Mouse (Mus musculus) lung, postnatal 0 days (tissue): ENCODE data around the gene Mrpl14. TPM values are rescaled to one million over a fixed set of nuclear protein-coding genes. Genes with fewer than 3 reads are reported as not detected.

ENCODE experiments used
- ATAC-seq: fragments of 200-750 bp; cut with Nextera tagmentation; 2 replicates; pipeline ENCODE4 v1.8.0; 2017; ENCODE audit warnings: moderate library complexity
- DNase-seq: peaks from one replicate; pipeline ENCODE4 v3.0.0-alpha.2; 2016; ENCODE audit warnings: low spot score
- H3K27ac ChIP-seq: fragments of 300-500 bp; sonication (generic); 2 replicates; pipeline ENCODE4 v1.5.1; 2014; ENCODE audit warnings: antibody characterized with exemption, mild to moderate bottlenecking, low read length, mixed read lengths
- H3K27me3 ChIP-seq: fragments of 300-500 bp; sonication (generic); replicated peaks from 2 replicates; pipeline ENCODE4 v1.6.1; 2014; ENCODE audit warnings: low read length, mixed read lengths; ENCODE audit not compliant: insufficient read depth
- H3K36me3 ChIP-seq: fragments of 300-500 bp; sonication (generic); 2 replicates; pipeline ENCODE4 v1.6.1; 2014; ENCODE audit warnings: low read length, mixed read lengths; ENCODE audit not compliant: insufficient read depth
- H3K4me1 ChIP-seq: fragments of 300-500 bp; sonication (generic); 2 replicates; pipeline ENCODE4 v1.6.1; 2014; ENCODE audit warnings: antibody characterized with exemption, low read depth, low read length, mixed read lengths; ENCODE audit not compliant: insufficient read depth
- H3K4me2 ChIP-seq: fragments of 300-500 bp; sonication (generic); replicated peaks from 2 replicates; pipeline ENCODE4 v1.6.1; 2014; ENCODE audit warnings: low read depth, mild to moderate bottlenecking, low read length, moderate library complexity, mixed read lengths
- H3K4me3 ChIP-seq: fragments of 300-500 bp; sonication (generic); 2 replicates; pipeline ENCODE4 v1.5.1; 2014; ENCODE audit warnings: low read depth, low read length
- H3K9ac ChIP-seq: fragments of 300-500 bp; sonication (generic); replicated peaks from 2 replicates; pipeline ENCODE4 v1.6.1; 2014; ENCODE audit warnings: low read depth, mild to moderate bottlenecking
- H3K9me3 ChIP-seq: fragments of 300-500 bp; sonication (generic); 2 replicates; pipeline ENCODE4 v1.6.1; 2016; ENCODE audit warnings: low read length, mixed read lengths
- CTCF ChIP-seq: IDR thresholded peaks from 2 replicates; pipeline ENCODE4 v1.5.1; 2016; ENCODE audit warnings: antibody characterized with exemption, mild to moderate bottlenecking
- EP300 ChIP-seq: IDR thresholded peaks from 2 replicates; pipeline ENCODE4 v1.6.1; 2016; ENCODE audit warnings: antibody characterized with exemption, mild to moderate bottlenecking, control low read depth
- WGBS: fragments of 180-500 bp; shearing (Covaris S2); extraction: QIAGEN DNeasy Blood & Tissue Kit; methylation state at CpG from one replicate; pipeline ENCODE4 v1.1.7; 2014; 5-methylcytosine and 5-hydroxymethylcytosine counted together
- polyA plus RNA-seq: library from polyadenylated mRNA; unstranded; fragments of >200 nt; fragmentation: Nextera tagmentation; extraction: Ambion mirVana; gene quantifications from 2 replicates; pipeline ENCODE4 v1.2.1, GENCODE M21; 2015

Mrpl14 gene
- polyA plus RNA-seq, 1 experiment from 2014 or later = 234 TPM

DNA sequence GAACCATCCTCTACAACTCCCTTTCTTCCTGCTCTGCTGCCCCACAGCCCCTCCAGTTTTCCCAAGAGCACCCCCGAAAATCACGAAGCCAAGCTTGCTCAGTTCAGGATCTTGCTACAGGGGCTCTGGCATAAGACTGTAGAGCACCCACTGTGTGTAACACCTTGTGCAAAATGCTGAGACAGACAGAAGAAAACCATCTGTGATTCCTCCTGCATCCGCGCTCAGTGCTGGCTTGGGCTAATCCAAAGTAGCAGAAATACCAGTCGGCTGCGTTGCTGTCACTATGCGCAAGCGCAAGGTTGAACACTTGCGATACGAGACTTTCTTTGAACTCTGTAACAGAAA, 38.4 kb downstream of the Mrpl14 start:
- 0 out of 2 replicates have a peak overlapping the region, but pooled peaks have one; percentile 75 for H3K4me2 ChIP-seq
- TF ChIP-seq CTCF = no peak
- no peaks in the 10 kb centered on the region for H3K27me3 ChIP-seq
- H3K27ac ChIP-seq = no peak overlapping the region
- no peaks in the 10 kb centered on the region for H3K36me3 ChIP-seq
- 85% methylated on average over 10 of the region's 10 CpGs for WGBS
- H3K4me1 ChIP-seq = peaks cover 3% of the 10 kb centered on the region; the same call in 1 of the 2 replicates
- ATAC-seq = no peak
- H3K9ac ChIP-seq = no peak overlapping the region
- no peaks in the 10 kb centered on the region for H3K9me3 ChIP-seq
- no peak for DNase-seq
- no peak overlapping the region for H3K4me3 ChIP-seq

DNA sequence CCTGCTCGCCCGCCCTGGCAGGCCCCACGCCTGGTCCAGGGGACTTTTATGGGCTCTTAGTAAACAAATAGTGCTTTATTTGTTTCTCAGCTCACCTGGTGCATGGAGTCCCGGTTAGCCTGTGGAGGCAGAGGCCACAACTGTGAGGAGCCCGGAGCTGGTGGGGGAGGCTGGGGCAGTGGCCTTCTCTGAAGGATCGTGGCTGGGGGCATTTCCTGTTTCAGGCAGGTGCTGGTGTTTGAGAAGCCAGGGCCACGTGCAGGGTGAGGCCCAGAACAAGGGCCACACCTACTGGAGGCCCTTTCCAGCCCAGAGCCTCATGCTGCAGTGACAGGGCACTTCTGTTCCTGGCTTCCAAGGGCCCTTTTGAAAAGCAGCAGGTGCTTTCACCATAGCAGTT, 40.1 kb downstream of the Mrpl14 start:
- DNase-seq = peak; percentile 82

DNA sequence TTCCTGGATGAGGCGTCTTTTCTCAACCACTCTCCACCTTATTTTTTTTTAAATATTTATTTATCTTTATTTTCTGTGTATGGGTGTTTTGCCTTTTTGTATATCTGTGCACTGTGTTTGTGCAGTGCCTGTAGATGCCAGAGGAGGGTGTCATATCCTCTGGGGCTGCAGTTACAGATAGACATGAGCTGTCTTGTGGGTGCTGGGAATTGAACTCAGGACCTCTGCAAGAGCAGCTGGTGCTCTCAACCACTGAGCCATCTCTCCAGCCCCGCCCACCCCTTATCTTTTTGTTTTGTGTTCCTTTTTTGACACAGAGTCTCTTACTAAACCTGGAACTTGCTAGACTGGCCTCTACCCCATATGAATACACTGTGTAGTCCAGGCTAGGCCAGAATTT, 41.4 kb downstream of the Mrpl14 start:
- DNase-seq (no peak), ATAC-seq (no peak)
- Histone ChIP-seq H3K9me3 (no peaks in the 10 kb centered on the region), H3K27ac (no peak overlapping the region), H3K4me1 (peaks cover 3% of the 10 kb centered on the region; the same call in 1 of the 2 replicates), H3K4me3 (no peak overlapping the region), H3K4me2 (no peak overlapping the region), H3K36me3 (no peaks in the 10 kb centered on the region), H3K9ac (no peak overlapping the region), H3K27me3 (no peaks in the 10 kb centered on the region)
- WGBS = 70% methylated on average over 2 of the region's 2 CpGs
- TF ChIP-seq CTCF (no peak), EP300 (no peak)

More for the DNA sequence above, 40.1 kb downstream of the Mrpl14 start:
- no peaks in the 10 kb centered on the region for H3K27me3 ChIP-seq
- H3K4me3 ChIP-seq = no peak overlapping the region
- no peaks in the 10 kb centered on the region for H3K9me3 ChIP-seq
- no peaks in the 10 kb centered on the region for H3K36me3 ChIP-seq
- no peak overlapping the region for H3K4me2 ChIP-seq
- 31% methylated on average over 7 of the region's 7 CpGs for WGBS
- TF ChIP-seq EP300 (no peak), CTCF (no peak)
- peaks cover 3% of the 10 kb centered on the region; the same call in 1 of the 2 replicates for H3K4me1 ChIP-seq
- H3K9ac ChIP-seq = no peak overlapping the region
- H3K27ac ChIP-seq = peak overlapping the region; percentile 79; the same call in 1 of the 2 replicates
- ATAC-seq = peak; percentile 83

DNA sequence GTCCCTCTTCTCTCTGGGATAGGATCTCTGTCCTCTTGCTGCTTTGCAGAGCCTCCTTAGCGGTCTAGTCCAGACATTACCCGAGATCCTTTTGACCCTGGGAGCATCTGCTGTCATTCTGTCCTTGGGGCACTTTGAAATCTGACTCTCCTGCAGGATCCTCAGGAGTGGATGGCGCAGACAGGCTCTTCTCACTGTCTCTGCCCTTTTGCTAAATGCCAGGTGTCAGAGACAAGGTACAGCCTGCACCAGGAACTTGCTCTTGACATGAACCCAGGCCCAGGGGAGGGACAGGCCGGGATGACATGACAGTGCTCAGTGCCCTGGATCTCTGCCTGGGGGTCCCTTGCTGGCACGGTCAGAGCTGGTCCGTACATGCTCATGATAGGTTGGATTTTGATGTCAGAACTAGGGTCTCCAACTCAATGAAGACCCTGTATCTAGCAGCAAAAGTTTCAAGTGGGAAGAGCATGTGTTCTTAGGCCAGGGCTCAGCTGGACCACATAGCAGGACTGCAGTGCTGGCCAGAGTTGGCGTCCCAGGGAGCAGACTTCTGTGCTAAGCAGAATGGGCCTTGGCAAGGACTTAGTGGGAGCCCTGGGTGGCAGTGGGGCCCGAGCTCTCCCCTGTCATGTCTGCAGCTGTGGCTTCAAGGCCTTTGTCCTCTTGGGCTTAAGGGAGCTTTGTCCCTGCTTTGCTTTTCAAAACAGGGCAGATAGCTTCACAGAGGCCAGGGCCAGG, 42.0 kb downstream of the Mrpl14 start:
- 61% methylated on average over 8 of the region's 8 CpGs for WGBS
- no peaks in the 10 kb centered on the region for H3K9me3 ChIP-seq
- TF ChIP-seq CTCF = no peak
- TF ChIP-seq EP300 = no peak
- ATAC-seq (no peak), DNase-seq (no peak)
- no peaks in the 10 kb centered on the region for H3K27me3 ChIP-seq
- no peak overlapping the region for H3K4me3 ChIP-seq
- no peak overlapping the region for H3K27ac ChIP-seq
- H3K36me3 ChIP-seq = no peaks in the 10 kb centered on the region
- no peak overlapping the region for H3K4me2 ChIP-seq
- H3K4me1 ChIP-seq = peaks cover 3% of the 10 kb centered on the region
- no peak overlapping the region for H3K9ac ChIP-seq

DNA sequence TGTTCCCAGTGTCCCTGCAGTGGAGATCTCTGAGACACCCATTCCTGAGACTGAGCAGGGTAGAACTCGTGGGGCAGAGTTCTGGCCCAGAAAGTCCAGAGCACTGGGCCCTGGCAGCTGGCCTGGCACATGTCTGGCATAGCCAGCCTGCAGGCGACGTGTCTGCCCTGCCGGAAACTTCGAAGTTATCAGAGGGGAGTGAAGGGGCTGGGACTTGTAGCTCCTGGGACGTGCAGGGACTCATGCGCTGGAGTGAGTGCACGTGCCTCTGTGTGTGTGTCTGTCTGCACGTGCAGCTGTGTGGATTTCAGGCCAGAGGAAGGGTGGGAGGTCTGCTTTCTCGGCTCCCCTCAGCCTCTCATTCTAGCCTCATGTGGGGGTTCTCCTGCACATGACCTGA, 43.3 kb downstream of the Mrpl14 start:
- H3K4me1 ChIP-seq = peaks cover 13% of the 10 kb centered on the region
- WGBS = 32% methylated on average over 10 of the region's 10 CpGs
- no peak for ATAC-seq
- DNase-seq = no peak
- TF ChIP-seq CTCF (no peak), EP300 (no peak)
- H3K36me3 ChIP-seq = no peaks in the 10 kb centered on the region
- 0 out of 2 replicates have a peak, but pooled peaks cover 3% of the 10 kb centered on the region for H3K27me3 ChIP-seq
- no peak overlapping the region for H3K27ac ChIP-seq
- H3K9ac ChIP-seq = no peak overlapping the region
- H3K4me3 ChIP-seq = no peak overlapping the region
- H3K9me3 ChIP-seq = no peaks in the 10 kb centered on the region
- no peak overlapping the region for H3K4me2 ChIP-seq

DNA sequence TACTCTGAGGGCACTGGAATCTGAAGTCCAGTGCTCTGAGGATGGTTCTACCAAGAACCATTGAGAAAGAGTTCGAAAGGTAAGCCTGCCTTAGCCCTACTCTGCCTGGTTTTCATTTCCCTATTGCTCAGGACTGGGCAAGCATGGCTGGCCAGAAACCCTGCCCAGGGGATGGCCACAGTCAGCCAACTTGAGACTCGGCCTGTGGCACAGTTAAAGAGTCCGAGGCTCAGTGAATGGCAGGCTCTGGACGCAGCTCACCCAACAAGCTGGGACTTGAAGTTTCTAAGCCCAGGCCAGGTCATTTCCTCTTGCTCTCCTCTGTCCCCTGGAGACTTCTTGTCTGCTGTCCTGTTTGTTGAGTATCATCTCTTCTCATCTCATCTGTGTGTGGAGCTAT, 44.6 kb downstream of the Mrpl14 start:
- DNase-seq (no peak), ATAC-seq (no peak)
- 92% methylated on average over 4 of the region's 4 CpGs for WGBS

More for the DNA sequence above, 44.6 kb downstream of the Mrpl14 start:
- peaks cover 17% of the 10 kb centered on the region for H3K4me1 ChIP-seq
- no peak overlapping the region for H3K4me3 ChIP-seq
- no peak overlapping the region for H3K4me2 ChIP-seq
- H3K27me3 ChIP-seq = 0 out of 2 replicates have a peak, but pooled peaks cover 3% of the 10 kb centered on the region
- no peaks in the 10 kb centered on the region for H3K9me3 ChIP-seq
- H3K36me3 ChIP-seq = no peaks in the 10 kb centered on the region
- no peak overlapping the region for H3K27ac ChIP-seq
- no peak overlapping the region for H3K9ac ChIP-seq
- TF ChIP-seq EP300 (no peak), CTCF (no peak)
